Mouse (Mus musculus) layer of hippocampus, adult 9-11 months (tissue): Measurements from ENCODE around the gene Trib2.

Experiments
- DNase-seq: peaks from one replicate; pipeline ENCODE4 v3.0.0; 2022

Gene Trib2

DNA sequence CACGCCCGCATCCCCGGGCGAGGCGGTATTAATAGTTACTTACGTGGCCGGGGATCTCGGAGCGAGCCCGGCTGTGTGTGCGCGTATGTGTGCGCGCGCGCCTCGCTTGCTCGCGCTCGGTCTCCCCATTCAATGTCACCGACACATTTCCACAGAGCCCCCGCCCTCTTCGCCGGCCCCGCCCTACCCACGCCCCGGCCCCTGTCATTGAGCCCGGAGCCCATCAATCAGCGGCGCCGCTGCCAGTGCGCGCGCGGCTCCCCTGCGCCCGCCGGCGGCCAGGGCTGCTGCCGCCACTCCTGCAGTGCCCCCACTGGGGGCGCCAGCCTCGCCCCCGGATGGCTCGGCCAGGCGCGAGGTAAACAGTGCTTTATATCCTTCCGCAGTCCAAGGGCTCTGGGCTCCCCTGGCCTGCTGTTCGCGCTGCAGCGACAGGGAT is at the start of gene Trib2:
Gene Trib2 (minus strand): TSS at position 183 of the 439 bp plus-strand sequence.
- peak; percentile 92 for DNase-seq

GRCm38 (mm10) chr12:15858005-15858404 is 41.3 kb upstream of the Trib2 start:
- no peak for DNase-seq

DNA sequence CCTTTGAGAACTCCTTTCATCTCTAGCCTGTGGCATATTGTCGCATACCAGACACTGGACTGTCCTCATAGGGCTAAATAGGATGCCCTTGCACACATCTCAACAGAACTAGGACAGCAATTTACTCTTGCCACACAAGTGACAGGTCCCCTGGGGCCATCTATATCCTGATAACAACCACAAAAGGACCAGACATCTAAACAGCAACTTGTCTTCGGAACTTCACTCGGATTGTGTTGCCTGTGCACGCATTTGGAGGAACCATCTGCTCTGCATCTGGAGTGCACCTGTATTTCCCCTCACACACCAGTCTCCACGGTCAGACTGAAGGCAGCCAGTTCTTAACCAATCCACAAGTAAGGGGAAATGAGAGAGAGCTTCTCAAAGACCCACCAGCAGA is 39.2 kb upstream of the Trib2 start:
- DNase-seq: no peak

DNA sequence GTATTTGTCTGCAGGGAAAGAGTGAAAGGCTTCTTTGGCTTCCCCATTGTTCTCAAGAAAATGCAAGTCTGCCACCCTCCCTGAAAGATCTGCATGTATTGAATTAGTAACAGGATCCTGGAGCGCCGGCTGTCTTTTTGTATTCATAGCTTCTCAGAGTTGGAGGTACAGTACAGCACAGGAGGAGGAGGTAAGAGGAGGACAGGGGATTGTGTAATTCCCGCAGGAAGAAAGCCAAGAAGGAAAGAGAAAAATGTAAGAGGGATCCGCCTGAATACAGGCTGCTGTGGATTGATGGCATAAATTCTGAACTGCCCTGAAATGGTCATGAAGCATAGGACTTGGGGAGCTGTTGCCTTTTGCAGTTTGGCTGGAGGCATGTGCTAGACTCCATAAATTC is 36.1 kb upstream of the Trib2 start:
- peak; percentile 36 for DNase-seq

GRCm38 (mm10) chr12:15852031-15852430 is 35.3 kb upstream of the Trib2 start:
- DNase-seq: no peak

DNA sequence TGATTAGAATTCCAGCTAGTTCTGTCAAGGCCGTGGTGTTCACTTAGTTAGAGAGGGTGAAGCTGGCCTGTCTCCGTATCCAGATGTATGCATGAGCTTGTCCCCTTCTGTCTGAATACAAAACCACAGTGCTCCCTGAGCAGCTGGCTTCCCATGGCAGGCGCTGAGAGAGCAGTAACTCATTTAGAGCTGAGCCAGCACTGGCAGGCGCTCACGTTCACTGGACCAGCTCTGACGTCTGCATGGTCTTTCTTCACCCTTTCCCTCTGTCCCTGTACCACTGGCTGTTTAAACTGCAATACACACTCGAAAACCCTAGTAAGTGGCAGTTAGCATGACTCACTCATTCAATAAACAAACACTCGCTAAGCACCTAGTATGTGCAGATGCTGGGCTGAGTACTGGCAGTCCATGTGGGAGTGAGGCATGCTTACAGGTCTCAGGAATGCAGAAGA is 33.7 kb upstream of the Trib2 start:
- DNase-seq: no peak

DNA sequence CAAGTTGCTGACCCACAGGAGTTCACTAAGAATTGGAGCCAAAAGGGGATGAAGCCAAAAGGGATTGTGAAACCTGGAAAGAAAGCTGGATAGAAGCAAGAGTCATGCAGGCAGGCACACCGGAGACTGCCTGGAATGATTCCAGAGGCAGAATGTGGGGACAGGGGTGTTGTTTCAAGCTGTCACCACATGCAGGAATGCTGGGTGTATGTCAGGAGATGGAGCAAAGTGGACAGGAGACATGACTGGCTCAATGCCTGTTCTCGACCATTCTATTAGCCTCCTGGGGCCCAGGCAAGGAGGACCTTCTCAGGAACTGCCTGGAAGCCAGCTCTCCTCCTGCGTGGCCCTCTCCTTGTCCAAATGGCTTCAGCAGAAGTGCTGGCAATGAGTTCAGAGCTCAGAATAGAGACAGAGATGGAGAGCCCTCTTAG is 33.2 kb upstream of the Trib2 start:
- DNase-seq: no peak

- no peak for DNase-seq
Observed at GRCm38 (mm10) chr12:15848391-15848790, 31.7 kb upstream of the Trib2 start.

DNA sequence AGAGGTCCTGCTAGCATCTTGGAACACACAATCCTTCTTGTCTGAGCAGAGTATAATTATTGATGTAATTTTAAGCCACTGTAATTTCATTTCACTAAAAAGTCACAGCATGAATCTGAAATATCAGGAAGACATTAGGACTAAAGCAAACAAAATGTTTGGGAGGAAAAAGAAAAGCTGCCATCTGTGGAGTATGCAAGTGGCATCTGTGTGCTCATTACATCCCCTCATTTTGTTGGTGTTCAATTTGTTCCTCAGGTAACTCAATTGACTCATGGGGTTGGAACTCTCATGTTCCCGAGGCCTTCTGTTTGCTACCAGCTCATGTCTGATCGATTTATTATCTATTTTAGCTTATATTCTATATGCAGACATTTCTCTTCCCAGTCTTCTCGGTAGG is 28.0 kb upstream of the Trib2 start:
- peak; percentile 43 for DNase-seq

- no peak for DNase-seq
Observed at GRCm38 (mm10) chr12:15840864-15841557, 24.3 kb upstream of the Trib2 start.

- no peak for DNase-seq
Observed at GRCm38 (mm10) chr12:15838201-15838600, 21.5 kb upstream of the Trib2 start.

DNA sequence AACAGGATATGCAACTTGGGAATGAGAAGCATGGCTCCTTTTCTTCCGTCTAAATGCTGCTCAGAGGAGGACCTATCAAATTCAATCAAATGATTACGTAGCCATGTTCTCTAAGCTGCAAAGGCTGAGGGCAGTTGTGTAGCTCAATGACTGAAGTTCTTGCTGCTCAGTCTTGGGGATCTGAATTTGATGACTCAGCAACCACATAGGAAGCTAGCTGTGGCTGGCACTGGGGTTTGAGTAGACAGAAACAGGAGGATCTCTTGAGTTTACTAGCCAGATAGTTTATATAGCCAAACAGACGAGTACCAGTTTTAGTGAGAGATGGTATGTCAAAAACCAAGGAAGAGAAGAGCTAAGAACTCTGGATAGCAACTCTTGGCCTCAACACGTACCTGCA is 20.8 kb upstream of the Trib2 start:
- DNase-seq: no peak

- DNase-seq: peak; percentile 69
Observed at GRCm38 (mm10) chr12:15832674-15833052, 15.9 kb upstream of the Trib2 start.

GRCm38 (mm10) chr12:15831941-15832673 is 15.4 kb upstream of the Trib2 start:
- DNase-seq: no peak

DNA sequence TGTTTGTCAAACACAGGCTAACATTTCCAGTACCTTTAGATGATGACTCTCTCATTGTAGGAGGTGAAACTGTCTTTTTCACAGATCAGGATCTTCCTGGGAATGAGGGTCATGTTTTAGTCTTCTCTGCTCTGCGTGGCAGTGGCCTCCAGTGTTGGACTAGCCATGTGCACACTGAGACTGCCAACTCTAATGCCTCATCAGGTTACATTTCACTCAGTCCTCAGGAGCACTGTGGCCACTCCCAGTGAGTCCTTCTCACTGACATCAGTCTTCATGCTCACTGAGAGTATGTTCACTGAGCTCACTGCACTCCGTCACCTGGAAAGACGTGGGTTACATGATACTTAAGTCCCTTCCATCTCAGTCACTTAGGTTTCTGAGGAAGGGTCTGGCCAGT is 14.0 kb upstream of the Trib2 start:
- DNase-seq: no peak

GRCm38 (mm10) chr12:15828815-15829398 is 12.2 kb upstream of the Trib2 start:
- DNase-seq: no peak

DNA sequence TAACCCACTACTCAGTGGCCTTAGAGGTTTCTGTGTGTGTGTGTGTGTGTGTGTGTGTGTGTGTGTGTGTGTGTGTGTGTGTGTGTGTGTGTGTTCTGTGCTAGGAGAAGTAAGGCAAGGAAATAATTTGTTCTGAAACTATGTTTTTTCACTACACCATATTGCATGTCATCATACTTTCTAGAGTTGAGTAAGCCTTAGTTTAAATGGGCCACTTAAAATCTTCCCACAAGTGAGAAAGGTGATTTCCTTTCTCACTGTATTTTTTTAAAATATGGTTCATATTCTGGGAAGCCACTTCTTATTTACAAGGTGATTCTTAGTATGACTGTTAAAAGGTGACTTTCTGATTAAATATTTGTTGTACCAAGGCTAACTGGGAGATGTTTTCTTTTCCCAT is 4.3 kb upstream of the Trib2 start:
- no peak for DNase-seq

DNA sequence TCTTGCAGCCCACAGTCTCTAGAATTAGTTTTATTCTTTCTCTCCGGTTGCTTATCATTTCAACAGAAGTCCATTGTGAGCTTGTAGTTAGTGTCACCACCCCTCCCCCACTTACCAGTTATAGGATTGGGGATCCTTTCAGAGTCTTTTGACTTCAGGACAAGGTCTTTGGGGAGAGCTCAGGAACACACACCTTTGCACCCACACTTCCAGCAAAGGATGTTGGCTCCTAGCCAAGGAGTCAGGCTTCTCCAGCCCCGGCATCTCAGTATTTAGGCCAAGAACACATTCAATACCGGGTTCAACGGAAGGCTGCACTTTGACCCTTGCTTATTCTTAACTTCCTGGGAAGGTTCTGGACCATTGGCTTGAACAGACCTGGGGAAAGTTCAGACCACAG is 643 bp upstream of the Trib2 start:
- no peak for DNase-seq

- DNase-seq: no peak
Observed at GRCm38 (mm10) chr12:15816254-15816605, 492 bp downstream of the Trib2 start.

DNA sequence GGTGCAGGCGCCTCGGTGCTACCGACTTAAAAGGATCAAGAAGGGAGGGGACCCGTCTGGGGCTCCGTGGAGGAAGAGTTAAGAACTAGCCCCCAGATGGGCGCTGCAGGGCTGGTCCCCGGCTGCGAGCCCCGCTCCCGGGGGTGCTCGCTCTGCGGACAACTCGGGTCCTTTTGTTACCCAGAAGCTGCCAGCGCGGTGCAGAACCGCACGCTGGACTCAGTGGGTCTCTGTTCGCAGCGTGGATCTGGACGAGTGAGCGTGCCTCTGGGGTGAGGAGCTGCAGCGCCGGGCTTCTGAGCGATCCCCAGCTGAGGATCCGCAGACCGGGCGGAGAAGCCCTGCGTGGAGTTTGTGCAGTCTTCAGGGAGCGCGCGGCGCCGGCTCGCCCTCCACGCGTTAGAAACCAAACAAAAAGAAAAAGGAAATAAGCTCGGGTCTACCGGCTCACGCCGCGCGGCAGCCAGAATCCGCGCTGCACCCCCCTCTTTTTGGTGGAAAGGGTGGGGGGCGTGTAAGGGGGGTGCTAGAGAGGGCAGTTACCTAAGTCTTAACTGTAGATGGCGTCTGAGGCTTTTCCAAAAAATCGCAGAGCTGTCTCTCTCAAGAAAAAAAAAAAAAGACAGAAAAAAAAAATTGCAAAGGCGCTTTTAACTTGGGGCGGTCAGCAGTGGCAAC is 1.0 kb downstream of the Trib2 start:
- DNase-seq: no peak

DNA sequence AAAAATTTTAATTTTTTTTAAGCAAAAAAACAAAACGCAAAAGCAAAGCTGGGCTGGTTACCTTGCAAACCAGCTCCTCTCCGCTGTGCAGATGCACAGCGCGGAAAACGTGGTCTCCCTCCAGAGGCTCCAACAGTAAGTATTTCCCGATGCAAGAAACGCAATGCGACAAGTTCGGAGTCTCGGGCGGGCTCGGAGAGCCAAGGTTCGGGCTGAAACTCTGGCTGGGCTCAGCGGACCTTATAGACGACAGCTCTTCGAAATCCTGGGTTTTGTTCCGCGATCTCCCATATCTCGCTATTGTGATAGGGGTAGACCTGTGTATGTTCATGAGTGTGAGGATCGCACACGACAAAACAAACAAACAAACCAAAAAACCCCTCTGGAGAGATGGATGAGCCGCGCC is 1.5 kb downstream of the Trib2 start:
- DNase-seq: no peak

DNA sequence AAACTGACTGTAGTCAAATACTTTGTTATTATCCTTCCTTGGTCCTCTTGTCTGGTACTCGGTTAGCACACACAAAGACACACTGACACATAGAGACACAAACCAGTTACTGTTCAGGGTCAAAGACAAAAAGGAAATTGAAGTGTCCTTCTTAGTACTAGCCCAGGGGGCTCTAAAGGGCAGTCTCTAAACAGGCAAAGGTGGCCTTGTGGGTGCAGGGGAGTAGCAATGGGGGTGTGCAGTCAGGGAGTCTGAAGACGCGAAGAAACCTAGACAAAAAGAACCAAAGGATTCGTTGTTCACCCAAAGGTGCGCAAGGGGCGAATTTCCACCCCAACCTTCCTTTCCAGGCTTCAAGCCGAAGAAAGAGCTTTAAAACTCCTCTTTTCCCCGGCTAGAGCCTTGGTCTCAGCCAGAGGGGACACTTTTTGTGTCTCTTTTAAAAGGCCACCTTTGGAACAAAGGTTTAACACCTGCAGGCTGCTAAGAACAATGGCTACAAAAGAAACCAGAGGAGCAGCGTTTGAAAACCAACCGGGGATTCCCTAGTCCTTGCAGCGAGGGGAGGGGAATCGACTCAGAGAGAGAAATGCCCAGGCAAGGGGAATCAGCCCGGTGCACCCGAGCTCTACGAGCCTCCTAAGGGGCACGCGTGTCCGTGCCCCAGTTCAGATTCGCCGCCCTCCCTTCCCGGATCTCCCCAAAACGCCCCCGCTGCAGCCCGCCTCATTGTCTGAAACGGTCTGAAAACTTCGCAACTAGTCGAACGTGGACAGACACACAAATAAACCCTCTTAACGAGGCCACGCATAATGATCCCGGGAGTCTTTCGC is 2.3 kb downstream of the Trib2 start:
- DNase-seq: no peak

DNA sequence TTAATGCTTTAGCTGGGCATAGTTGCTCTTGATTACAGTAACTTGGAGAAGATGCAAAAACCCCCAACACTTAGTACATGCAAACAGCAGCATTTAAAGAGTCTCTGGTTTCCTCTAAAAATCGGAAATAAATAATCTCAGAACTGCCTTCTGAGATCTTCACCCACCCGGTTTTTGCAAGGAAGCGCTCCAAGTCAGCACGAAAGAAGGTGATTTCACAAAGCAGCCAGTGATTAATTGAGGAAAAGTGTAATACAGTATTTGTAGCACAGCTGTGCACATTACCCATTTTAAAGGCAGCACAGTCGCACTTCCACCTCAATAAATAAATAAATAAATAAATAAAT is 2.9 kb downstream of the Trib2 start:
- no peak for DNase-seq
